Comparison of ENCODE assay signal across 1 mouse cellular context in genomic region chr13:95091546-95092445, GRCm38 (mm10).
TF ChIP-seq lines count a peak whose summit lies in the region.

No protein-coding gene starts in this region.

TF ChIP-seq in CH12.LX, 34 proteins besides CTCF, POLR2A, EP300 and RAD21 (continued from another document):
- TF ChIP-seq MEF2A (IDR thresholded peaks at IDR 0.05; ENCODE audit: borderline replicate concordance, low read depth, low read length), result peak; percentile 96
- no peak for TF ChIP-seq RCOR1 (conservative IDR thresholded peaks at IDR 0.05; ENCODE audit: low read depth, low read length)
- TF ChIP-seq ZMIZ1 (IDR thresholded peaks at IDR 0.05; ENCODE audit: low read depth, low read length), result no peak
- 0 out of 2 replicates have a peak, but pooled peaks have one; percentile 19 for TF ChIP-seq TCF12 (IDR thresholded peaks at IDR 0.05; ENCODE audit: low read depth, low read length)
- TF ChIP-seq E2F4 (IDR thresholded peaks at IDR 0.05; ENCODE audit: insufficient replicate concordance, low read depth, low read length), result no peak
- peak; percentile 67 for TF ChIP-seq BHLHE40 (IDR thresholded peaks at IDR 0.05; ENCODE audit: low read depth, low read length)
- no peak for TF ChIP-seq KAT2A (IDR thresholded peaks at IDR 0.05; ENCODE audit: insufficient replicate concordance, low read length)
- TF ChIP-seq SMC3 (IDR thresholded peaks at IDR 0.05; ENCODE audit: low read depth, low read length), result peak; percentile 56
- TF ChIP-seq CHD2 (IDR thresholded peaks at IDR 0.05; ENCODE audit: low read length), result no peak; the same call in 1 of the 2 replicates
